Mouse (Mus musculus) ES-E14 (cell line): ENCODE data around the gene Cbx8. TPM values are rescaled to one million over a fixed set of nuclear protein-coding genes. Genes with fewer than 3 reads are reported as not detected.
A peak's percentile ranks its signal among the peaks of the same experiment; 100 is the strongest.

Source experiments
- DNase-seq: peaks from one replicate; pipeline ENCODE4 v3.0.0-alpha.2; 2013; ENCODE audit warnings: low read depth, low spot score
- H3K27ac ChIP-seq: 2 replicates; pipeline ENCODE4 v1.5.1; 2012; ENCODE audit warnings: low read depth, mild to moderate bottlenecking, low read length, moderate library complexity, mixed read lengths; ENCODE audit not compliant: poor library complexity, insufficient read depth, severe bottlenecking
- H3K36me3 ChIP-seq: 2 replicates; pipeline ENCODE4 v1.6.1; 2012; ENCODE audit warnings: mild to moderate bottlenecking, low read length, moderate library complexity, mixed read lengths; ENCODE audit not compliant: control insufficient read depth, poor library complexity, insufficient read depth, severe bottlenecking
- H3K4me1 ChIP-seq, 2 experiments: fragments of 150-350 bp in 1 of 2; sonication (generic) in 1 of 2; 2 replicates each; pipeline ENCODE4 v1.6.1; 2012; ENCODE audit warnings: low read length in 2 of 2, mild to moderate bottlenecking in 1 of 2, mixed read lengths in 1 of 2; ENCODE audit not compliant: control insufficient read depth in 2 of 2, insufficient read depth in 2 of 2, poor library complexity in 1 of 2
- H3K4me3 ChIP-seq, 2 experiments: fragments of 150-350 bp in 1 of 2; sonication (generic) in 1 of 2; 2 replicates each; pipeline ENCODE4 v1.5.1; 2012; ENCODE audit warnings: low read length in 2 of 2, low read depth in 1 of 2, mild to moderate bottlenecking in 1 of 2, mixed read lengths in 1 of 2; ENCODE audit not compliant: insufficient read depth in 1 of 2, poor library complexity in 1 of 2, severe bottlenecking in 1 of 2
- H3K9ac ChIP-seq: 2 replicates; pipeline ENCODE4 v1.6.1; 2012; ENCODE audit warnings: low read depth, mild to moderate bottlenecking, low read length, mixed read lengths; ENCODE audit not compliant: poor library complexity, insufficient read depth, severe bottlenecking
- H3K9me3 ChIP-seq: fragments of 150-350 bp; sonication (generic); 2 replicates; pipeline ENCODE4 v1.6.1; 2012; ENCODE audit warnings: low read depth, mild to moderate bottlenecking, low read length; ENCODE audit not compliant: control insufficient read depth, insufficient read depth
- CHD2 ChIP-seq: IDR thresholded peaks from 2 replicates; pipeline ENCODE4 v1.6.1; 2014; ENCODE audit warnings: mild to moderate bottlenecking, low read depth, low read length, inconsistent platforms
- HCFC1 ChIP-seq: IDR thresholded peaks from 2 replicates; pipeline ENCODE4 v1.6.1; 2012; ENCODE audit warnings: low read length, inconsistent platforms, borderline replicate concordance; ENCODE audit not compliant: insufficient read depth
- MAFK ChIP-seq: IDR thresholded peaks from 2 replicates; pipeline ENCODE4 v1.6.1; 2014; ENCODE audit warnings: mild to moderate bottlenecking, low read depth, low read length, inconsistent platforms; ENCODE audit not compliant: insufficient read depth
- ZC3H11A ChIP-seq: IDR thresholded peaks from 2 replicates; pipeline ENCODE4 v1.6.1; 2012; ENCODE audit warnings: low read depth, mild to moderate bottlenecking, inconsistent platforms, low read length, borderline replicate concordance
- ZNF384 ChIP-seq: IDR thresholded peaks from 2 replicates; pipeline ENCODE4 v1.6.1; 2012; ENCODE audit warnings: low read depth, low read length, inconsistent platforms
- in situ Hi-C, 2 experiments: fragments of 600-800 bp; cut with MboI; formaldehyde crosslinking; loops; one replicate each; pipeline ENCODE4 v1.15.1; 2025; ENCODE audit warnings: low sequenced_read_pairs in 2 of 2, inconsistent platforms in 1 of 2; ENCODE audit not compliant: unreplicated experiment in 2 of 2
- total RNA-seq: library from RNA; depleted of rRNA; stranded (reverse); fragments of 300-350 nt; gene quantifications from 2 replicates; pipeline ENCODE4 v1.2.3, GENCODE M21; 2012

Gene Cbx8
- total RNA-seq, 1 experiment, result 1.2 TPM

GRCm38 (mm10) chr11:119057291-119057690 is 16.5 kb upstream of the Cbx8 start:
- no peak for DNase-seq
- Histone ChIP-seq H3K9ac (no peak overlapping the region), H3K36me3 (no peaks in the 10 kb centered on the region), H3K9me3 (no peaks in the 10 kb centered on the region), H3K27ac (no peak overlapping the region), H3K4me3 (no peak overlapping the region), H3K4me1 (peaks cover 0 to 28% of the 10 kb centered on the region in 2 experiments; a peak in 1 of 4 replicates)
- no peak for TF ChIP-seq MAFK
- TF ChIP-seq CHD2, result no peak
- in situ Hi-C loops, result loop anchor here in 1 of 2 experiments (10.0 kb wide), 1 partner anchor 1178 kb away; the partner anchor contains the start of gene Bahcc1

GRCm38 (mm10) chr11:119056301-119057211 is 15.8 kb upstream of the Cbx8 start:
- H3K4me1 ChIP-seq, result peaks cover 0 to 30% of the 10 kb centered on the region in 2 experiments; a peak in 1 of 4 replicates
- H3K9ac ChIP-seq, result peak overlapping the region; percentile 50
- in situ Hi-C loops, result loop anchor here in 1 of 2 experiments (10.0 kb wide), 1 partner anchor 1178 kb away; the partner anchor contains the start of gene Bahcc1
- peak overlapping the region; percentile 36 to 55 for H3K4me3 ChIP-seq
- no peak for DNase-seq
- no peaks in the 10 kb centered on the region for H3K9me3 ChIP-seq
- H3K36me3 ChIP-seq, result no peaks in the 10 kb centered on the region
- peak; percentile 34; the same call in 1 of the 2 replicates for TF ChIP-seq CHD2
- no peak for TF ChIP-seq ZNF384
- no peak overlapping the region for H3K27ac ChIP-seq

- Histone ChIP-seq H3K4me3 (no peak overlapping the region), H3K27ac (no peak overlapping the region), H3K36me3 (no peaks in the 10 kb centered on the region), H3K9me3 (no peaks in the 10 kb centered on the region), H3K4me1 (peaks cover 0 to 30% of the 10 kb centered on the region in 2 experiments; a peak in 1 of 4 replicates), H3K9ac (no peak overlapping the region)
- no peak for TF ChIP-seq MAFK
- no peak for TF ChIP-seq ZNF384
- no peak for TF ChIP-seq HCFC1
- TF ChIP-seq CHD2, result no peak
- no peak for TF ChIP-seq ZC3H11A
- no peak for DNase-seq
- in situ Hi-C loops, result loop anchor here in 1 of 2 experiments (10.0 kb wide), 1 partner anchor 1179 kb away; the partner anchor contains the start of gene Bahcc1
Measured at GRCm38 (mm10) chr11:119055571-119056131, 14.9 kb upstream of the Cbx8 start.

- no peak for TF ChIP-seq HCFC1
- TF ChIP-seq ZC3H11A, result no peak
- TF ChIP-seq ZNF384, result no peak
- TF ChIP-seq MAFK, result no peak
- TF ChIP-seq CHD2, result no peak
- DNase-seq, result no peak
- Histone ChIP-seq H3K4me1 (peaks cover 0 to 30% of the 10 kb centered on the region in 2 experiments; a peak in 1 of 4 replicates), H3K9ac (no peak overlapping the region), H3K4me3 (peak overlapping the region; percentile 9 to 41; a peak in 2 of 4 replicates), H3K9me3 (no peaks in the 10 kb centered on the region), H3K36me3 (no peaks in the 10 kb centered on the region), H3K27ac (no peak overlapping the region)
- in situ Hi-C loops, result loop anchor here (5.0 to 10.0 kb wide), 2 partner anchors 33 to 1180 kb away; partner anchors contain the start of genes Bahcc1 (in 1 of the 2) and Cbx4 (in 1 of the 2)
Measured at GRCm38 (mm10) chr11:119054351-119055345, 13.9 kb upstream of the Cbx8 start.
